Mouse (Mus musculus): ENCODE results near the gene Gm266. TPM values are rescaled to one million over a fixed set of nuclear protein-coding genes. Genes with fewer than 3 reads are reported as not detected.
A peak's percentile ranks its signal among the peaks of the same experiment; 100 is the strongest.

The Gm266 gene
- total RNA-seq, 2 experiments from 2014 or later = 3.1 to 3.3 TPM

- intact Hi-C loops (cut with DNase I) = no loop called here
- Histone ChIP-seq H3K27ac (no peak overlapping the region), H3K4me3 (no peak overlapping the region)
- TF ChIP-seq CTCF (IDR thresholded peaks at IDR 0.05) = no peak
- DNase-seq (ENCODE audit: extremely low spot score in 1 of 2, low spot score in 2 of 2) = no peak
These were observed 44.1 kb downstream of the Gm266 start for GRCm38 (mm10) chr12:111441523-111441922.

GRCm38 (mm10) chr12:111440701-111441373 lies 44.8 kb downstream of the Gm266 start:
- Histone ChIP-seq H3K4me3 (no peak overlapping the region), H3K27ac (no peak overlapping the region)
- DNase-seq (ENCODE audit: extremely low spot score in 1 of 2, low spot score in 2 of 2) = no peak
- no peak for TF ChIP-seq CTCF (IDR thresholded peaks at IDR 0.05)
- intact Hi-C loops (cut with DNase I) = no loop called here

GRCm38 (mm10) chr12:111438850-111439249 lies 46.8 kb downstream of the Gm266 start:
- no peak overlapping the region for H3K27ac ChIP-seq
- TF ChIP-seq CTCF (IDR thresholded peaks at IDR 0.05) = no peak

GRCm38 (mm10) chr12:111437222-111437900 lies 48.3 kb downstream of the Gm266 start:
- DNase-seq (ENCODE audit: extremely low spot score in 1 of 2, low spot score in 2 of 2) = no peak

More at GRCm38 (mm10) chr12:111438850-111439249, 46.8 kb downstream of the Gm266 start:
- no peak overlapping the region for H3K4me3 ChIP-seq
- no peak for DNase-seq (ENCODE audit: extremely low spot score in 1 of 2, low spot score in 2 of 2)
- intact Hi-C loops (cut with DNase I) = no loop called here

GRCm38 (mm10) chr12:111436640-111437039 lies 49.0 kb downstream of the Gm266 start:
- peak in 1 of 2 experiments; percentile 33 for DNase-seq (ENCODE audit: extremely low spot score in 1 of 2, low spot score in 2 of 2)
- no peak for TF ChIP-seq CTCF (IDR thresholded peaks at IDR 0.05)
- H3K27ac ChIP-seq = peak overlapping the region; percentile 50; the same call in 1 of the 2 replicates
- intact Hi-C loops (cut with DNase I) = no loop called here
- H3K4me3 ChIP-seq = no peak overlapping the region

More at GRCm38 (mm10) chr12:111437222-111437900, 48.3 kb downstream of the Gm266 start:
- intact Hi-C loops (cut with DNase I) = no loop called here
- no peak for TF ChIP-seq CTCF (IDR thresholded peaks at IDR 0.05)
- no peak overlapping the region for H3K27ac ChIP-seq
- no peak overlapping the region for H3K4me3 ChIP-seq

GRCm38 (mm10) chr12:111436170-111436569 lies 49.5 kb downstream of the Gm266 start:
- no peak for DNase-seq (ENCODE audit: extremely low spot score in 1 of 2, low spot score in 2 of 2)
- no peak overlapping the region for H3K4me3 ChIP-seq
- intact Hi-C loops (cut with DNase I) = no loop called here
- TF ChIP-seq CTCF (IDR thresholded peaks at IDR 0.05) = no peak
- H3K27ac ChIP-seq = peak overlapping the region; percentile 50; the same call in 1 of the 2 replicates

GRCm38 (mm10) chr12:111434745-111435327 lies 50.8 kb downstream of the Gm266 start:
- no peak overlapping the region for H3K4me3 ChIP-seq
- no peak overlapping the region for H3K27ac ChIP-seq
- no peak for DNase-seq (ENCODE audit: extremely low spot score in 1 of 2, low spot score in 2 of 2)
- intact Hi-C loops (cut with DNase I) = no loop called here
- TF ChIP-seq CTCF (IDR thresholded peaks at IDR 0.05) = no peak

Other genes starting within 250 kb of the Gm266 start
- gene Amn, start 214.7 kb downstream of the Gm266 start, total RNA-seq (2021) = 1 to 10 TPM; 8.0 to 10.0 TPM
- 100 to 1,000 TPM; 137 to 142 TPM for gene Cdc42bpb, start 108.1 kb downstream of the Gm266 start, total RNA-seq (2021)
- gene Lbhd2, start 79.0 kb downstream of the Gm266 start, total RNA-seq (2021) = 1 to 10 TPM; 1.3 to 2.8 TPM
- under 1 TPM; 0.54 to 0.96 TPM for gene Exoc3l4, start 68.8 kb downstream of the Gm266 start, total RNA-seq (2021)
- under 1 TPM; 0.82 to 0.84 TPM for gene Tnfaip2, start 43.4 kb downstream of the Gm266 start, total RNA-seq (2021)
- 100 to 1,000 TPM; 241 to 276 TPM for gene Eif5, start 52.2 kb upstream of the Gm266 start, total RNA-seq (2021)
- 100 to 1,000 TPM; 102 TPM for gene Mark3, start 88.7 kb upstream of the Gm266 start, total RNA-seq (2021)
- gene Ckb, start 186.5 kb upstream of the Gm266 start, total RNA-seq (2021) = 1,000 to 10,000 TPM; 1,837 to 1,872 TPM
- 10 to 100 TPM; 18.9 to 20.2 TPM for gene Trmt61a, start 192.3 kb upstream of the Gm266 start, total RNA-seq (2021)
- gene Bag5, start 227.4 kb upstream of the Gm266 start, total RNA-seq (2021) = 10 to 100 TPM; 60.9 to 61.8 TPM
- 10 to 100 TPM; 36.2 to 38.8 TPM for gene Apopt1, start 227.4 kb upstream of the Gm266 start, total RNA-seq (2021)

All from left cerebral cortex, adult 2 months (tissue).